Mouse (Mus musculus) layer of hippocampus, postnatal 25 days (tissue): ENCODE results near the gene Rbm8a2. TPM values are rescaled to one million over a fixed set of nuclear protein-coding genes. Genes with fewer than 3 reads are reported as not detected.
A peak's percentile ranks its signal among the peaks of the same experiment; 100 is the strongest.

Experiments
- DNase-seq, 2 experiments: peaks; one replicate each; pipeline ENCODE4 v3.0.0; 2022; ENCODE audit warnings: mixed read lengths in 2 of 2, low spot score in 1 of 2; ENCODE audit errors: extremely low spot score in 1 of 2
- total RNA-seq, 2 experiments: library from RNA; stranded (reverse); gene quantifications; 2 replicates each; pipeline ENCODE4 v1.2.3; 2021

Gene Rbm8a2
- total RNA-seq, 2 experiments from 2014 or later = not detected

GRCm38 (mm10) chr1:175936282-175936737 is 42.6 kb downstream of the Rbm8a2 start:
- DNase-seq = peak; percentile 31 to 72

GRCm38 (mm10) chr1:175931391-175931790 is 47.5 kb downstream of the Rbm8a2 start:
- DNase-seq = no peak

Other genes starting within 250 kb of the Rbm8a2 start
- under 1 TPM; 0.62 to 0.87 TPM for gene Exo1, start 98.5 kb downstream of the Rbm8a2 start, total RNA-seq
- not detected for gene Gm38100, start 58.8 kb downstream of the Rbm8a2 start, total RNA-seq